Mouse (Mus musculus): Measurements from ENCODE around the gene Pla2g1b. TPM values are rescaled to one million over a fixed set of nuclear protein-coding genes. Genes with fewer than 3 reads are reported as not detected.
"Not testable (repeated sequence)": the region's sequence is repeated elsewhere in the genome, so short reads cannot be mapped to it uniquely, and the experiment has no call there.

The Pla2g1b gene
- total RNA-seq, 2 experiments from 2014 or later = not detected

GRCm38 (mm10) chr5:115483947-115484920 is 18.2 kb downstream of the Pla2g1b start, which contains the start of gene Sirt4:
TSS of gene Sirt4 (minus strand) at chr5:115484725.
- DNase-seq (ENCODE audit: low spot score) = peak; percentile 92

- no peak for DNase-seq (ENCODE audit: low spot score)
These were observed 18.9 kb downstream of the Pla2g1b start for GRCm38 (mm10) chr5:115484996-115485395.

GRCm38 (mm10) chr5:115485489-115486205 is 19.6 kb downstream of the Pla2g1b start:
- DNase-seq (ENCODE audit: low spot score) = no peak

- no peak for DNase-seq (ENCODE audit: low spot score)
These were observed 20.7 kb downstream of the Pla2g1b start for GRCm38 (mm10) chr5:115486726-115487125.

GRCm38 (mm10) chr5:115487353-115487752 is 21.3 kb downstream of the Pla2g1b start:
- DNase-seq (ENCODE audit: low spot score) = no peak

- DNase-seq (ENCODE audit: low spot score) = no peak
These were observed 22.0 kb downstream of the Pla2g1b start for GRCm38 (mm10) chr5:115487942-115488580.

- peak; percentile 83 for DNase-seq (ENCODE audit: low spot score)
These were observed 23.0 kb downstream of the Pla2g1b start for GRCm38 (mm10) chr5:115488841-115489698.

- peak; percentile 92 for DNase-seq (ENCODE audit: low spot score)
These were observed 23.9 kb downstream of the Pla2g1b start for GRCm38 (mm10) chr5:115489699-115490637.

- DNase-seq (ENCODE audit: low spot score) = no peak
These were observed 24.6 kb downstream of the Pla2g1b start for GRCm38 (mm10) chr5:115490638-115491000.

GRCm38 (mm10) chr5:115491076-115491475 is 25.0 kb downstream of the Pla2g1b start:
- DNase-seq (ENCODE audit: low spot score) = no peak

- DNase-seq (ENCODE audit: low spot score) = peak; percentile 90
These were observed 25.8 kb downstream of the Pla2g1b start for GRCm38 (mm10) chr5:115491771-115492322.

- DNase-seq (ENCODE audit: low spot score) = no peak
These were observed 26.8 kb downstream of the Pla2g1b start for GRCm38 (mm10) chr5:115492711-115493335.

GRCm38 (mm10) chr5:115493441-115493840 is 27.4 kb downstream of the Pla2g1b start:
- no peak for DNase-seq (ENCODE audit: low spot score)

GRCm38 (mm10) chr5:115495618-115496017 is 29.6 kb downstream of the Pla2g1b start:
- not testable (repeated sequence) for DNase-seq (ENCODE audit: low spot score)

GRCm38 (mm10) chr5:115497033-115497432 is 31.0 kb downstream of the Pla2g1b start:
- no peak for DNase-seq (ENCODE audit: low spot score)

GRCm38 (mm10) chr5:115498307-115499240 is 32.5 kb downstream of the Pla2g1b start:
- DNase-seq (ENCODE audit: low spot score) = no peak

GRCm38 (mm10) chr5:115500383-115500935 is 34.4 kb downstream of the Pla2g1b start:
- no peak for DNase-seq (ENCODE audit: low spot score)

Data from gastrocnemius, adult 18-20 months (tissue).